Mouse (Mus musculus) left cerebral cortex, adult 8-10 months (tissue): ENCODE measurements around the gene Smdt1. TPM values are rescaled to one million over a fixed set of nuclear protein-coding genes. Genes with fewer than 3 reads are reported as not detected.

ENCODE experiments used
- DNase-seq, 2 experiments: peaks; one replicate each; pipeline ENCODE4 v3.0.0; 2022; ENCODE audit warnings: low spot score in 2 of 2
- total RNA-seq, 4 experiments: library from RNA; stranded (reverse); gene quantifications; 2 replicates each; pipeline ENCODE4 v1.2.4; 2022

Gene Smdt1
- total RNA-seq = 100 to 1,000 TPM; 143 to 154 (median 149) TPM

DNA sequence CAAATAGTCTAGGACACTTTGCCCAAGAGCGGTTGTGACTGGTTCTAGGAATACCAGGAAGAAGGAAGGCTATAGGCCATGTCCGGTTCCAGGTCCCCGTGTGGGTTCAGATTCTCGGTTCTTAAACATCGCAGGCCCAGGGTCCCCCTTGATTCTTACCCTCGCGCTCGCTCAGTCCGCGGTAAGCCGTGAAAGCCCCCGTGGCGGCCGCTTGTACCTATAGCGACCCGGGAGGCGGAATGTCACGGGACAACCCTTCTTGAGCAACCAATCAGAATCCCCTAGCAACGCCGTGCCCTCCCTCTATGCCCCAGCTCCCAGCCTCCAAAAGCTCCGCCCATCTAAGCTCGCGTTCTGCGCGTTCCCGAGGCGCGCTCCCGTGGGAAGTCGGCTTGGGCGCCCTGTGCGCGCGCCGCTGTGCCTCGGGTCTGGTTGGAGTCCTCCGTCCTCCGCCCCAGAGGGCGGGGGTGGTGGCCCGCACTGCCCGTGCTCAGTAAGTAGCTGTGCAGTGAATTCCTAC lies at the start of gene Smdt1, which contains the start of the genes Naga and Pheta2:
Gene Smdt1, plus strand, starts transcription at position 367 of the 520 bp plus-strand sequence.
Gene Naga, minus strand, starts transcription at position 333 of the 520 bp plus-strand sequence.
Gene Pheta2, plus strand, starts transcription at position 350 of the 520 bp plus-strand sequence.
- DNase-seq = peak; percentile 87 to 89

DNA sequence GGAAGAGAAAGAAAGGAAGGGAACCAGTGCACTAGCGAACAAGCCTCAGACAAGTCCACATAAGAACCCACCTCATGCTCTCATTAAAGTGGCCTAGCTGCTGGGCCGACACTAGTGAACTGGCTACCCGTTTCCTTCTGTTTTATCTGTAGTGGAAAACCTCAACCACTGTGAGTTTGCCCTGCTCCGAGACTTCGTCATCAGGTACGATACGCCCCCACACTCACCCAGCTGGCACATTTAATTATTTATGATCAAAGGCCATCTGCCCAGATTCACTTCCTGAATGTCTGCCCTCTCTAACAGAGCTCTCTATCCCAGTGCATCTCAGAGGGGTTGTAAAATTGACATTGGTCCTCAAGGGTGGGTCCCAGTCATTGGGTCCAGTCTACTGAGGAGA lies 48.5 kb upstream of the Smdt1 start:
- no peak for DNase-seq

DNA sequence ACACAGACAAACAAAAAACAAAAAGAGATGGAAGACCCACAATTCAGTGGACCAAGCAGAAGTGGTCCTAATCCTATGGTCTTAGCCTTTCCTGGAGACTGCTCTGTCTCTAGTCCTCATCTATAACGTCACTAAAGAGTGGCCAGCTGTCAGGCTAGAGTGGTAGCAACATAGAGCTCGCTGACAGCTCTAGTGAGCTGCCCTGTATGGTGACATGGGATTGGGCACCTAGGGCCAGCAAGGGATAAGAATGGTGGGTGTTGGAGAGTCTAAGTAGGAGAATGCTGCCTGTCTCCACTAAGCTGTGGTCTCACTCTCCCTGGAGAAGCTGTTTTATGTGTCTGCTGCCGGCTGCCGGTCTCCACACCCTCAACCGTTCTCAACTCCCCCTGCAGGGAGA lies 45.9 kb upstream of the Smdt1 start:
- no peak for DNase-seq

DNA sequence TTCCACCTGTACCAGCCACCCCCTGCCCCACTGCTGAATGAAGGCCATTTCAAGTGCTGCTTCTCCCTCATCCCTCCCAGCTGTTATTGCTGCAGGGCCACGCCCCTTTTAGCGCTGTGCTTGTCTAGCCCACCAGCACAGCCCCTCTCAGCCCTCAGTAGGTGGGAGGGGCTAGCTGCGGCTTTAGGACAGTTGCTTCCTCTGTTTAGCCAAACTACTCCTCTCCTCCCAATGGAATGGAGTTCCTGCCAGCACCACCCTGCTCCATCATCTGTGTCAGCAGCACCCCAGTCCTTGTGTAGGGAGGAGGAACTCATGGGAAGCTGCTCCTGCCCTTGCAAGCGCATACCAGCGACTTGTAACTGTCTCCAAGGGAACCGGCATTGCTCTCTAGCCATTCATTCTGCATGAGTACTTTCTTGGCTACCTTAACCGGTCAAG lies 45.5 kb upstream of the Smdt1 start:
- no peak for DNase-seq

DNA sequence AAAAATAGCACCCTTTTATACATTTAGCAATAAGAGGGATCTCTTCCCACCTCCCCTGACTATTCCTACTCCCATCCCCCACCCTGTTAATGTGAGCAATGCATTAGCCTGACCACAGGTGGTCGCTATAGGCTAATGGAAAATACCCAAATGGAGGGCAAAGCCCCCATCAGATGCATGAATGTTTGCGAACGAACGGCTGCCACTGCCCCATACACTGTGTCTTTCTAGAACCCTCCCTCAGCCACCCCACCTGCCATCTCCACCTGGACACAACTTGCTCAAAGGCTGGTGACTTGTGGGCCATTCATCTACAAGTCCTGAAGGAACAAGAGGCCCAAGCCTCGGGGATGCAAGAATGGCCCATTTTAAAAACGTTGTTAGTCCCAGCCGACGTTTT lies 44.7 kb upstream of the Smdt1 start:
- DNase-seq = no peak

DNA sequence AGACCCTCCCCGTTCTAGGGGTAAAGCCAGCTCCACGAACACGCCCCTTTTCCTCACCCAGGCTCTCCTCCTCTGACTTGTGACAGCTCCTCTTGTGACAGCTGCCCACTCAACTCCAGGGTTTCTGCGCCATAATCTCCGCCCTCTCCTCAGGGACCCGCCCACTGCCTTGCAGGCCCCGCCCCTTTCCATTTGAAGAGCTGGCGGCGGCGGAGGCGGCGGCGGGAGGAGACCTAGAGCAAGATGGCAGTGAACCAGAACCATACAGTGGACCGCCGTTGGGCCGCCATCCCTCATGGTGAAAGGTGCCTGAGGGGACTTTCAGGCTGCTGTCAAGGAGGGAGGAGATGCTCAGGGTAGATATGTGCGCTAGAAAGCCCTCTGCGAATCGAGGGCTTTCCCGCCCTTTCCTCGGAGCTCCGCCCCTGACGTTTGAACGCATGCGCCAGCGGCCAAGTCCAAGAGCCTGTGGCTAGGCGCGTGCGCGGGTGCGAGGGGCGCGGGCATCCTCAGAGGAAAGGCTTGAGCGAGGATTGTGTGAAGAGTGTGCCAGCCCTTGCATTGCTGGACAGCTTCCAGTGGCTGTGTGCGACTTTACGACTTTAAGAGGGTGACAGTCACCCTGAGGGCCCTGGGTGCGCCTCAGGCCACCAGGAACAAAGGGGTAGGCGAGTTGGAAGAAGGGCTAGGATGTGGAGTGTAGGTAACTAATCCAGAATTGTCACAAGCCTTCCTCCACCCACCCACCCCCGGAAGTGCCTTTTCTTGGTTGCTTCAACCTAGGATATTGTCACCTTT lies 39.8 kb upstream of the Smdt1 start, which contains the start of gene Wbp2nl:
Gene Wbp2nl, plus strand, starts transcription at position 191 of the 798 bp plus-strand sequence.
- DNase-seq = no peak

DNA sequence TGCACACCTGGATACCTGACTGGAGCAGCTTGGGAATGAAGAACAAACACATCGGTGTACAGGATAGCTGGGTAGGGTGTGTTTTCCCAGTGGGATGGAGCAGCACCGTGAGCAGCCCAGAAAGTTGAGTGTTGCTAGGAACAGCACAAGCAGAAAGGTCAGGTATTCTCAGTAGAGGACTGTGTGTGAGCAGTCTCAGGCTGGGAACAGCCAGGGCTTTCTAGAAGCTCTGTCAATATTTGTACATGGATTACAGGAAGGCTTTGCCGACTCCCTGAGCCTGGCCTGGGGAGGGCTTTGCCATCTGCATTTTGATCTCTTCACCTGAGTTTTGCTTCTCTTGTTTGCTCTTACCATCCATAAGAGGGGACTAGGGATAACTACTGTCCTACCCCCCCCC lies 31.7 kb upstream of the Smdt1 start:
- DNase-seq = no peak

DNA sequence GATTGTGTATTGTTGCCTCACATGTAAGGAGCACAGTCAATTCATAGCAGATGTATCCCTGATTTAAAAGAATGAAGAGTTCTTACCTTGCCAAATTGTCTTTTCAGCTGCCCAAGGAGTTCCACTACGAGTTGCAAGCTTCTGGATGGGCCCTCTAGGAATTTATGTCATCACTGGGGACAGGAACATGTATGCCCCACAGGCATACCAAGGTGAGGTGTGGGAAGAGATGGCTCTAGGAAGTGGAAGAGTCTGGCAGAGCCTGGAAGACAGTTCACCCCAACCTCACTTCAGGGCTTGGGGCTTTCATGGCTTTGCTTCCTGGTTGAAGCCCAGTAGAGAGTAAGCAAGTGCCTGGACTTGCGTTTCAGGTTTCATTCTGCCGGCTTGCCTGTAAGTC lies 30.3 kb upstream of the Smdt1 start:
- DNase-seq = no peak

DNA sequence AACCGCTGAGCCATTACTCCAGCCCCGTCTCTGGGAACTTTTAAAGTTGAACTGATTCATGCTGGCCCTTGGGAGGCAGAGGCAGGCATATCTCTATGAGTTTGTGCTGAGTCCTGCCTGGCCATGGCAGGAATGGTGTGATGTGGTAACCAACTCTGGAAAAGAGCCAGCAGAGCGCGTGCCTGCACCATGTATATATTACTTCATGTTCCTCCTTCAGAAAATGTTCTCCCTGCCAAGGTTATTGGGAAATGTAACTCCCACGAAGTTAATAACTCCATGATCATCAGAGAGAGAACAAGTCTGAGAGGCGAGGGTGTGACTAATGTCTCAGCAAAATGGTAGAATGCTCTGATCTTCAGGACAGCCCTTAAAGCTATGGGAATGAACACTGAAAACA lies 20.9 kb upstream of the Smdt1 start:
- no peak for DNase-seq

DNA sequence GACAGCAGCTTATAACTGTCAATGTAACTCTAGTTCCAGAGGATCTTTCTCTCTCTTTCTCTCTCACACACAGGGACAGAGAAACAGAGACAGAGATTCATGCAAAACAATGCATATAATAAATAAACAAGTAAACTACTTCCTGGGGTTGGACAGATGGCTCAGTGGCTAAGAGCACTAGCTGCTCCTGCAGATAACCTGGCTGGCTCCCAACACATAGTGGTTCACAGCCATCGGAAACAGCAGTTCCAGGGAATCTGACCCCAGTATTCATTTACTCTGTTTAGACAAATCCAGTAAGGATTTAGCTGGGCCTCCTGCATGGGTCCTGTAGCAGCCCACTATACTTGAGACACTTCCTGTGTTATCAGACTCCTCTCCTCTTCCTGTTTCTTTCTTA lies 19.1 kb upstream of the Smdt1 start:
- no peak for DNase-seq

DNA sequence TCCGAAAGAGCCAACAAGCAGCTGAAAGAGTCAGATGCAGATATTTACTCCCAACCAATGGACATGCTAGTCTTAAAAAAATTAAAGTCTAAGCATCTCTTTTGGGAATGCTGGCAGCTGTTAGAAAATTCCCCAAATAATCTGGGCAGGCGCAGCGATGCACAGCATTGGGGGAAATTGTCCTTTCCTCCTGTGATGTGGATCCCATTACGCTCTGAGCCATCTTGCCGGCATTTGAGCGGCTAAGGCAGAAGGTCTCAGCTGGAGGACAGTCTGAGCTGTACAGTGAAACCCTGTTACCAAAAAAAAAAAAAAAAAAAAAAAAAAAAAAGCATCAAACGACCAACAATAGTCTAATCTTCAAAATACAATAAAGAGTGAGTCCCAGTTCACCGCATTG lies 16.6 kb upstream of the Smdt1 start:
- DNase-seq = no peak

DNA sequence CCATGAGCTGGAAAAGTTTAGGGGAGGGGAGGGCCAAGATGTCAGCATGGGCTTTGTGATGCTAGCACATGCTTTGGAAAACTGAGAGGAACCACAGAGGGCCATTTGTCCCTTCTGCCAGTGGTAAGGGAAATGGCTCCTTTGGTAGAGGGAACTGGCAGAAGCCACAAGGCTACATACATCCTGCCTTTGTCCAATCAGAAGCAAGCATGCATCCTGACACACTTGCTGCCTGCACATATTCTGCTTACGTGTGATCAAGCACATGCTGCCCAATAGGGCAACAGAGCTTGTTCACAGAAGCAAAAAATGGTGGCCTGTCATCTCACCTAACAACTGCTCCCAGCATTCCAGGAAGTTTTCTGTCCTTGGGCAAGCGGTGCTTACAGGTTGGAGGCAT lies 13.4 kb upstream of the Smdt1 start:
- no peak for DNase-seq

DNA sequence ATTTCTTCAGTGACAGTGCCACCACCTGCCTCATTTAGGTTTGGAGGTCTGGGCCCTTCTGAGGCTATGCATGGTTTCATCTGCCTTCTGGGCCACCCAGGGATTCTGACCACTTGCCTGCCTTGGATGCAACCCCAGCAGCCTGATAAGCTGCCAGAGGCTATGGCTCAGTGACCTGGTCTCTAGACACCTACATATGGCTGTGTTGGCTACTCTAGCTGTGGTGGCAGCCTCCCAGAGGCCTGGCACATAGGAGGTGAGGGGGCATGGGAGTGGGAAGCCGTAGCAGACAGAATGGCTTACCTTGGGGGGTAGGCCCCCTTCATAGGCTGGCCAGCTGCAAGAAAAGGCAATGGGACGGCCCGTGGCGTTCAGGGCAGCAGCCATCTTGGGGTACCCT lies 3.6 kb upstream of the Smdt1 start:
- no peak for DNase-seq

DNA sequence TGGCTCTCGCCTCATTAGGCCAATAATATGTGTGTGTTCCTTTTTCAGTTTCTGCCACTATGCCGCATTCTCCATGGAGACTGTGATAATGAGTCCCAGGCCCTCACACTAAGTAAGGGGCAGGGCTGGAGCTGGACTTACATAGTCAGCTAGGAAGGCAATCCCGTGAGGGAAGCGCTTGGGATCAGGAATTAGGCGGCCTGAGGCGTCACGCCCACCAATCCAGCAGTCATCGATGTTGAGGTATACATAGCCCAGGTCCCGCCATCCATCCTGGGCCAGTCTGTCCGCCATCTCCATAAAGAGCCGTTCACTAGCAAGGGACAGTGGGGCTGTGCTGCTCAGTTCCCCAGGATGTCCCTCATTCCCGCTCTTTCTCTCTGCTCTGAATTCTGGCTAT lies 2.1 kb upstream of the Smdt1 start:
- DNase-seq = no peak

DNA sequence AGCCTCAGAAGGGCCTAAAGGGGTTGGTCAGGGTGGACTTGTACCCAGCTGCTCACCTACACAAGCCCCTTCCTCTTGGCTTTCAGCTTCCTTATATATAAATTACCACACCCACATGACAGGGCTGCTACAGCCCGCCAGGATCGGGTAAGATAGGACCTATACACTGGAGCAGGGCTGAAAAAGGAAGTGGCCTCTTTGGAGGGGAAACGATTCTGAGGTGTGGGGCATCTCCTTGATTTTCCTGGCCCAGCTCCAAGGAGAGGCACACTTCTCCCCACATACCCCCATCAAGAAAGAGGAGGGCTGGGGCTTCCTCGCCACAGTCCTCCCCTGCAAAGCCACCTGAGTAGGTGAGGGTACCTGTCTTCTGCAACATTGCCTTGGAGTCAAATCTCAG lies 884 bp upstream of the Smdt1 start:
- DNase-seq = no peak

DNA sequence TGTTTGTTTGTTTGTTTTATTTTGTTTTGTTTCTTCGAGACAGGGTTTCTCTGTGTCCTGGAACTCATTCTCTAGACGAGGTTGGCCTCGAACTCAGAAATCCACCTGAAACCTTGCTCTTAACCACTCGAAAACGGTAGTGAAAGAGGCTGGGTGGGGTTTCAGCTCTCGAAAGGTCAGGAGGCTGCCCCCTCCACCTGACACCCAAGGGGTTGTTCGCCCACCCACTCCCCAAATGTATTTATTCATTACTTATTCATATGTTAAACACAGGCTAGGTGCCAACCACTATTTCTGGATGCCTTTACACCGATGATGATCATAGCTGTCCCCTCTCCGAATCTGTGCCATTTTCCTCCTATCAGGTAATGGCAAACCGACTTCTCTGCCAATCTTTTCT lies 391 bp downstream of the Smdt1 start:
- DNase-seq = no peak

DNA sequence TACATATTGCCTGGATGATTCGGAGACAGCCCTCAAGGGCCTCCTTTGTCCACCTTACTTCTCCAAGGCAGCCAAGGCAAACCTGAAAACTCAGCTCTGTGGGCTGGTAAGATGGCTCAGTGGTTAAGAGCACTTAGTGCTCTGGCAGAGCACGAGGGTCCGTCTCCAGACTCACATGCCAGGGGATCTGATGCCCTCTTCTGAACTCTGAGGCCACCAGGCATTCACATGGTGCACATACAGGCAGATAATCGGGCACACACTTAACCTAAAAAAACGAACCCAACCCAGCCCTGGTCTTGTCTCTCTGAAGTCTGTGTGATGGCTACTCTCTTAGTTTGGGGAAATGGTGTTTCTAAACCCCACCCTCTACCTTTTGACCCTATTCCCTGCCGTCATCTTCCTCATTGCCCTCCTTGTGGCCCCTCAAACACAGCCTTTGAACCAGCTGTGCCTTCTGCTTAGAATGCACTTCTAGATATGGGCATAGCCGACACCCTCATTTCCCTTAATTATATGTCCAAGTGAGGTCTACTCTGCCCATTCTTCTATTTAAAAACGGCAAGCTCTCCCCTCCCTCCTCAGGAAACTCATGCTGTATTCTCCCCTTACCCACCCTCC lies 985 bp downstream of the Smdt1 start:
- no peak for DNase-seq

DNA sequence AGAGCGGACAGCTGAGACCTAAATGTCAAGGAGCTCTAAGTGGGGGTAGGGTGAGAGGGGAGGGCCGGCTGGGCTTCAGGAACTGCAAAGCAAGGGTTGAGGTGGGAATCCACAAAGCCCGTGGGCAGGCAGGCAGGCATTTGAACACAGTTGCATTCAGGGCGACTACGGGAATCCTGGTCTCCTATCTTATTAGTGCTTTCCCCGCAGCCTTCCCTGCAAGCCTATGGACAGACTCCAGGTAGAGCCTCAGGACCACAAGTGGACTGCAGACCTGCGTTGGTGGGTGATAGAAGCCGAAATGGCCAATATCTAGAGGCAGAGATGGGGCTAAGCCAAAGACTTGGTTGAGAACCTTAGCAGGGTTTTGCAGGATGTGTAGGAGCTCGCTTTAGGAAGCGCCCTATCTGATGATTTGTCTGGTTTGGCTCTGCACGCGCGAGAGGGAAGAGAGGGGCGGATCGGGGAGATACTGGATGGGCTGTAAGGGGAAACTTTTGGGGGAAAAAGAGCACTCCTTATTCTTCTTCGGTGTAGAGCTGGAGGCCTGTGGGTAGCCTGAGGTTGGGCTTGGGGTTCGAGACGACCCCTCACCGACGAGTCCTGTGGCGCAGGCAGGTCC lies 1.8 kb downstream of the Smdt1 start:
- DNase-seq = no peak

DNA sequence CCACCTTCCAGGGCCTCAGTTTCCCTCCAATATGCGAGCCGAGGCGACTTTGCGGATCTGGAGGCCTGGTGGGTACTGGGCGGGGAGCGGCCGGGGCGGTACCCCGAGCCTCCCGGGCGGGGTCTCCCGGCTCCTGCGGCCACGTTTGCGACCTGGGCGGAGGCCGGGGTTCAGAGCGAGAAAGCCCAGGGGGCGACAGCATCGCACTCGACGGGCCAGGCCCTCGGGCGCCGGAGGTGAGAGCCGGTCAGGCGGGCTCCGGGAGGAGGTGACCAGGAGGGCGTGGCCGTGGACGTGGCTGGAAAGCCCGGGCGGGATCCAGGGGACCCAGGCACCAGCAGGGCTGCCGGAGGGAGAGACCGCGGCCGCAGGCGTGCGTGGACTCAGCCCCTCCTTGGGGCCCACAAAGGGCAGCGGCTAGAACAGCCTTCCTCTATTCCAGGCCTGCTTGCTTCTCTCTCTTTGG lies 2.3 kb downstream of the Smdt1 start:
- no peak for DNase-seq

DNA sequence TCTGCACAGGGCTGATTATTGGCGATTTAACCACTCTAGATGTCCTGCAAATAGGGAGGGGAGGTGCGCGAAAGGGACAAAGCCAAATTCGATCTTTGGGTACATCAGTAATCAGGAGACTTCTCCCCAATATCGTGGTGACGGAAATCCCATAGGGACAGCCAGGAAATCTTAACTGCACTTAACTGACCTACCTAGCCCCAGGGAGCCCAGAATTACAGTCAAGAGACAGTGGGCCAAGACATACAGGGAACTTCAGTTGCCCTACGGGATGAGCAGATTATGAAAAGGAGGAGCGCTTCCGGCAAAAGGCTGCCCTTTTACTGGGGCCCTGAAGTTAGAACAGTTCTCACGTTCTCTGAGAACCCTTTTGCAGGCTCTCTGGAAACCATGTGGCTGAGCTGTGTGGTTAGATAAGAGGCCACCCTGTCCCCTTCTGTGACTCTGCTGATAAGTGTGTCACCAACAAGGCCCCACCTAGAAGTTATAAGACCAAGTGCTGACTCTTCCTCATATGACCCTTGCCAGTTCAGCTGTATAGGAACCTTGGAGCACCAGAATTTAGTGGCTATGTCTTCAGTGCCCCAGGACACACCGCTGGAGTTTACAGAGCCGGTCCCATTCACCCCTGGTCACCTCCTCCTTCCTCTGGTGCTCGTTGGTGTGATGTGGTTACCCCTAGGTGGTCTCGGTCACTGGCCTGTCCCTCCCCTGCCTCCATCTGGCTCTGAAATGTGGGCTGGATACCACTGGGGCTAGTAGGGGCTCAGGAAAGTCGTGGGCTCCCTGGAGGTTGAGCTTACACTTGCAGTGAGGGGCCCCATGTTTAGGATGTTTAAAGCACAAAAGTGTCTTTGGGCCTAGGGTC lies 3.1 kb downstream of the Smdt1 start:
- no peak for DNase-seq

DNA sequence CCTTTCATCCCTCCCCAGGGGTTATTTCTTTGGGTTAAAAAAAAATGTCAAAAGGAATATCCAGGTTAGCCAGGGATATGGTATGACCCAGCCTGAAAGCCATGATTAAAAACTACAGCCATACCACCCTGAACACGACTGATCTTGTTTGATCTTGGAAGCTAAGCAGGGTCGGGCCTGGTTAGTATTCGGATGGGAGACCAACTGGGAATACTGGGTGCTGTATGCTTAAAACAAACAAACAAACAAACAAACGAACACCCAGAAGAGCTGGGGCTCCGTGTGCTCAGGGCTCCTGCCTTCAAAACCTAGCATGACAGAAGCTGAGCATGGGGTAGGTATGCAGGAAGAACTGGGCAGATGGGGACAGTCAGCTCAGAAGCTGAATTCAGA lies 3.8 kb downstream of the Smdt1 start:
- DNase-seq = no peak
